Mouse (Mus musculus): ENCODE measurements around the gene Spire2. TPM values are rescaled to one million over a fixed set of nuclear protein-coding genes. Genes with fewer than 3 reads are reported as not detected.

Gene Spire2
- total RNA-seq (2017): 0.23 and 0.37 TPM in 2 replicates

DNA sequence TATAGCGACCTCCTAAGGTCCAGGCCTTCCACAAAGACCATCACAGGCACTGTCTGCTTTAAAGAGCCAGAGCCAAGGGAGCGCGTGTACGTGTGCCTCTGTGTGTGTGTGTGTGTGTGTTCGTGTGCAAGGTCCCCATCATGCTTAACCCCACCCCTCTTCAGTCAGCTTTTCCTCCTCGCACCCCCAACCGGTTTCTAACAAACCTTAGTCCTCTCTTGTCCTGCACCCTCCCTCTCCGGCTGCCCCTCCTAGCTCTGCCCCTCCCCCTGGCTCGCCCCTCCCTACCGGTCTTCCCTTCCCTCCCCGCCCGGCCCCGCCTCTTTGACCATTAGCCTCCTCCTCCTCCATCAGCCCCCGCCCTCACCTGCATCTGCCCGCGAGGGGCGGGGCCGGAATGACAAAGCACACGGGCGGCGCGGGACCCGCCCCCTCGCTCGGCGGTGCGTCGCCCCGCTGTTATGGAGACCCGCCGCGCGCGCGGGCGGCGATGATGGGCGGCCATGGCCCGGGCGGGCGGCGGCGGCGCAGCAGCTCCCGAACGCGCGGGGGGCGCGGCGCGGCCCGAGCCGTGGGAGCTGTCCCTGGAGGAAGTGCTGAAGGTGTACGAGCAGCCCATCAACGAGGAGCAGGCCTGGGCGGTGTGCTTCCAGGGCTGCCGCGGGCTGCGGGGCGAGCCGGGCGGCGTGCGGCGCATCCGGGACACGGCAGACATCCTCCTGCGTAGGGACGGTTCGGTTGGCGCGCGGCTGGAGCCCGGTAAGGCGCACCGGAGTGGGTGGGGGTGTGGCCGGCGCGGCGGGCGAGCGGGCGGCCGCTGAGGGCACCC is at the start of gene Spire2:
Gene Spire2, plus strand, starts transcription at position 452 of the 829 bp plus-strand sequence.
- ATAC-seq (ENCODE audit: extremely low read depth, insufficient number of reproducible peaks, low FRiP score, poor library complexity, severe bottlenecking): peak; percentile 60; the same call in 1 of the 2 replicates

DNA sequence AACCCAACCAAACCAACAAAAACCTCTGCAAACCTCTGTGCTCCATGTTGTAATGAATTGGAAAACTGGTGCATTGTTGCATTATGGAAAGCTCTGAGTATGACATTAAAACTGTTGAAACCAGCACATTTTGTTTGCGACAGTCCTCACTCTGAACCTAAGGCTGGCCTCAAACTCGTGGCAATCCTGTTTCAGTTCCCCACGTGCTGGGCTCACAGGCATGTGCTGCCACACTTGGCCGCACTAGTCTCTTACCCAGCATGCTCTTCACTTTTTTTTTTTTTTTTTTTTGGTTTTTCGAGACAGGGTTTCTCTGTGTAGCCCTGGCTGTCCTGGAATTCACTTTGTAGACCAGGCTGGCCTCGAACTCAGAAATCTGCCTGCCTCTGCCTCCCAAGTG is 49.5 kb upstream of the Spire2 start:
- ATAC-seq (ENCODE audit: extremely low read depth, insufficient number of reproducible peaks, low FRiP score, poor library complexity, severe bottlenecking): 0 out of 2 replicates have a peak, but pooled peaks have one; percentile 22

DNA sequence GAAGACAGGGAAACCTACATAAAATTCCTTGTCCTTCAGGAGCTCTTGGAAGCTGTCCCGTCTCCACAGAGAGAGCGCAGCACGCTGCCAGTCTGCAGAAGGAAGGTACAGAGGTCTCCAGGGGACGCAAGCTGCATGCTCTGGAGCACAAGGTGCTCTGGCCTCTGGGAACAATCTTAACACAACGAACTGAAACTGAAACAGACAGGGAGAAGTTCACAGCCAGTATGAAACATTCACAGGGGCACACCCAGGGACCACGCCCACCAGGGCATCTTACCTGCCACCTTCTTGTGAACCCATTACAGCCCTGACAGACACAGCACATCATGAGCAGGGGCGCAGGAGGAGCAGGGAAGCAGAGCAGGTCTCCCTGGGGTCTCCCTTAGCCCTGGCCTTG is 48.5 kb upstream of the Spire2 start:
- peak; percentile 22; the same call in 1 of the 2 replicates for ATAC-seq (ENCODE audit: extremely low read depth, insufficient number of reproducible peaks, low FRiP score, poor library complexity, severe bottlenecking)

DNA sequence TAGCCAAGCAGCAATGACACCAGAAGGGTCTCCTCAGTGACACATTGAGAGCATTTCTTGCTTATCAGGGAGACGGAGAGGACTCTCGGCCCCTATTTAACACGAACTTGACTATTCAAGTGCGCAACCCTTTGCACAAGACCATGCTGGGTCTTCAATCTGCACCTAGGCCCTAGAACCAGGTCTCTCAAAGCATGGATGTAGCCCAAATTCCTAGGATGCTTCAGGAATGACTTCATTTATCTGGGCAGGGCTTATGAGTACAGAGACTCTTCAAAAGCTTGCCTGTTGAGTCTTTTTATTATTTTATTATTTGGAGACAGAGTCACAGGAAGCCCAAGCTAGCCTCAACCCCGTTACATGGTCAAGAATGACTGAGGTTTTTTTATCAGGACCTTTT is 48.0 kb upstream of the Spire2 start:
- no peak for ATAC-seq (ENCODE audit: extremely low read depth, insufficient number of reproducible peaks, low FRiP score, poor library complexity, severe bottlenecking)

DNA sequence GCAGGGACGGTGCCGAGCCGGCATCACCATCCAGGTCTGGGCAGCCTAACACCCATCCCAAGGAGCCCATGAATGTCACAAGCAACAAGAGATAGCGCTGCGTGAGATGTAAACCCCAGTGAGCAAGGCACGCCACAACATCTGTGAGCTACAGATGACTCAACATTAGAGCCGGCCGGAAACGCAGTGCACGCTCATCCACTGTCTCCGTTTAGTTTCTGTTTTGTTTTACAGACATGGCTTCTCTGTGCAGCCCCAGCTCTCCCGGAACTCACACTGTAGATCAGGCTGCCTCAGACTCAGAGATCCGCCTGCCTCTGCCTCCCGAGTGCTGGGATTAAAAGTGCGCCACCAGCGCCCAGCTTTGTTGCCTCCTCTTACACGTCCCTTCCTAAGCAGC is 45.2 kb upstream of the Spire2 start:
- no peak for ATAC-seq (ENCODE audit: extremely low read depth, insufficient number of reproducible peaks, low FRiP score, poor library complexity, severe bottlenecking)

DNA sequence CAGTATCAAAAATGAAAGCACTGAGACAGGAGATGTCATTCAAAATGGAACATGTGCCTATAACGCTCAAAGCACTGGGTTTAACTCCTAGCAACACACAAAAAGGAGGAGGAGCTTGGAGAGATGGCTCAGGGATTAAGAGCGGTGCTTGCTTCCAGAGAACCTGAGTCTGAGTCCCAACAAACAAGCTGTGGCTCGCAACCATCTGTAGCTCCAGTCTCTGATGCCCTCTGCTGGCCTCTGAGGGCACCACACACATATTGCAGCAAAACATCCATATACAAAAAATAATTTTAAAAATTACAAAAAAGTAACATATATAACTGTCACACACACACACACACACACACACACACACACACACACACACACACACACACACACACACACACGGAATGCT is 42.3 kb upstream of the Spire2 start:
- peak; percentile 78 for ATAC-seq (ENCODE audit: extremely low read depth, insufficient number of reproducible peaks, low FRiP score, poor library complexity, severe bottlenecking)

DNA sequence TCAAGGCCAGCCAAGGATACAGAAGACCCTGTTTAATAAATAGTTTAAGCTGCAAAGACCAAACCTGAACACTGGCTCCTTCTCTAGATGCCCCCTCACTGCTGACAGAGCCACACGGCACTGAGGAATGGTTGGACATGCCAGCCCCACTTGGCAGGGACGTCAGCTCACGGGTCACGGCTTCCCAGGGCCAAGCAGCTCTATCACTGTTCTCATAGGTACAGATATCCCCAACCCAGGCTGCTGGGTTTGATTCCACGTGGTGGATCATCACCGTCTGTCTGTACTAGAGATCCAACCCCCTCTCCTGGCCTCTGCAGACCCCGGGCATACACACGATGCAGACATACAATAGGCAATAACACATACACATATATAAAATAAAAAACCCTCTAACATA is 41.8 kb upstream of the Spire2 start:
- no peak for ATAC-seq (ENCODE audit: extremely low read depth, insufficient number of reproducible peaks, low FRiP score, poor library complexity, severe bottlenecking)

DNA sequence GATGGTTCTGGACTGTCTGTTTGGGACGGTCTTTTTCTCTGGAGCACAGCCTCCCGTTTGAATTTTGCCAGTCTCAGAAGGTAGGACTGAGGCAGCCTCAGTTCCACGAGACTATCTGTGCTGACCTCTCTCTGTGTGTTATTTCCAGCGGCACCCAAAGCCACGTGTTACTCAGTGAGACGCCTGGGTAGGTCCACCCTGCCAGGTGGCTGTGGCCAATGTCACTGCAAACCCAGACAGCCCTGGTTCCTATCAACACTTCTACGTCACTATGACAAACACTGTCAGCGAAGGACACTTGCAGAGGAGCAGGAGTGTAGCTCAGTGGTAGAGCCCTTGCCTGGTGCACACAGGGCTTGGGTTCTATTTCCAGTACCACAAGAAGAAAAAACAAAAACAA is 40.8 kb upstream of the Spire2 start:
- no peak for ATAC-seq (ENCODE audit: extremely low read depth, insufficient number of reproducible peaks, low FRiP score, poor library complexity, severe bottlenecking)

DNA sequence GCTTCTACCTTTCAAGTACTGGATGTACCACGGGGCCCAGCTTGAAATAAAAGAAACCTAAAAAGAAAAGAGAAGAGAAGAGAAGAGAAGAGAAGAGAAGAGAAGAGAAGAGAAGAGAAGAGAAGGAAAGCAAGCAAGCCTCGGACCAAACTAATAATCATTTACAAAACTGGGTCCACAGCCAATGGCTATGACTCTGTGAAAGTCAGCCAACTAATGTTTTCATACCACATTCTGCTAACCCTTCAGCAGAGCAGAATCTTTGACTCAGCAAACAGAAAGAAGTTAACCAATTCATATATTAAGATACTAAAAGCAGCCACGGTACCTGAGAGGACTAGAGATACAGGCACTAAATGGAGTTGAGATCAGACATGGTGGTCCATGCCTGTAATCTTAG is 40.2 kb upstream of the Spire2 start:
- ATAC-seq (ENCODE audit: extremely low read depth, insufficient number of reproducible peaks, low FRiP score, poor library complexity, severe bottlenecking): no peak

DNA sequence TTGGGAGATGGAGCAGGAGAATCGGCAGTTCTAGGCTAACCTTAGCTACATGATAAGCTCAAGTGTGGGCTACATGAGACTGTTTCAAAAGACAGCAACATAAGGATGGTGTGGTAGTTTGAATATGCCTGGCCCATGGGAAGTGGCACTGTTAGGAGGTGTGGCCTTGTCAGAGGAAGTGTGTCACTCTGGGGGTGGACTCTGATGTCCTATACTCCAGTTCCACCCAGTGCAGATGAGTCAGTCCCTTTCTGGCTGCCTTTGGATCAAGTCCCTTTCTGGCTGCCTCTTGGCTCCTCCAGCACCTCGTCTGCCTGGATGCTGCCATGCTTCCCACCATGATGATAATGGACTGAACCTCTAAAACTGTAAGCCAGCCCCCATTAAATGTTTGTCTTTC is 39.7 kb upstream of the Spire2 start:
- ATAC-seq (ENCODE audit: extremely low read depth, insufficient number of reproducible peaks, low FRiP score, poor library complexity, severe bottlenecking): no peak

DNA sequence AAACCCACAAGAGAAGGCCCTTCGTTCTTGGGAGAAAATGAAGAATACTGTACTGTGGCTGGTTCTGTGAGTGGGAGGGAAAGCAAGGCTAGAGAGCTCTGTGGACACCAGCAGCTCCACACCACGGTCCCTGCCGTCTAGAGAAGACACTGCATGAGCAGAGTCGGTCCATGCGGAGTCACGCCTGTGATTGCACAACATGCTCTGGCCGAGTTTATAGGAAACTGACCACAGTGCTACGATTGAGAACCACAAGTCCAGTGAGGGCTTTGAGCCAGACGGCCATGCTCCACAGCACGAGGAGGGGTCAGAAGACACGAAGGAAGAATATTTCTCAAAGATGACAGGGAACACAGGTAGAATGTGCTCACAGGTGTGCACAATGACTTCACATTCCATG is 34.2 kb upstream of the Spire2 start:
- 0 out of 2 replicates have a peak, but pooled peaks have one; percentile 9 for ATAC-seq (ENCODE audit: extremely low read depth, insufficient number of reproducible peaks, low FRiP score, poor library complexity, severe bottlenecking)

DNA sequence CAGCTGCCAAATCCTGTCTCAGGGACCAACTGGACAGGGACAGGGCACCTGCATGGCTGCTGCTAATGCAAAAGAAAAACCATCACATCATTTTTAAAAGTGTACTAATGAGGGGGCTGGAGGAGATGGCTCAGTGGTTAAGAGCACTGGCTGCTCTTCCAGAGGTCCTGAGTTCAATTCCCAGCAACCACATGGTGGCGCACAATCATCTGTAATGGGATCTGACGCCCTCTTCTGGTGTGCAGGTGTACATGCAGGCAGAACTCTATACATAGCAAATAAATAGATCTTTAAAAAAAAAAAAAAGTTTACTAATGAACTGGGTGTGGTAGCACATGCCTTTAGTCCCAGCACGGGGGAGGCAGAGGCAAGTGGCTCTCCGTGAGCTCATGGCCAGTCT is 23.8 kb upstream of the Spire2 start:
- no peak for ATAC-seq (ENCODE audit: extremely low read depth, insufficient number of reproducible peaks, low FRiP score, poor library complexity, severe bottlenecking)

DNA sequence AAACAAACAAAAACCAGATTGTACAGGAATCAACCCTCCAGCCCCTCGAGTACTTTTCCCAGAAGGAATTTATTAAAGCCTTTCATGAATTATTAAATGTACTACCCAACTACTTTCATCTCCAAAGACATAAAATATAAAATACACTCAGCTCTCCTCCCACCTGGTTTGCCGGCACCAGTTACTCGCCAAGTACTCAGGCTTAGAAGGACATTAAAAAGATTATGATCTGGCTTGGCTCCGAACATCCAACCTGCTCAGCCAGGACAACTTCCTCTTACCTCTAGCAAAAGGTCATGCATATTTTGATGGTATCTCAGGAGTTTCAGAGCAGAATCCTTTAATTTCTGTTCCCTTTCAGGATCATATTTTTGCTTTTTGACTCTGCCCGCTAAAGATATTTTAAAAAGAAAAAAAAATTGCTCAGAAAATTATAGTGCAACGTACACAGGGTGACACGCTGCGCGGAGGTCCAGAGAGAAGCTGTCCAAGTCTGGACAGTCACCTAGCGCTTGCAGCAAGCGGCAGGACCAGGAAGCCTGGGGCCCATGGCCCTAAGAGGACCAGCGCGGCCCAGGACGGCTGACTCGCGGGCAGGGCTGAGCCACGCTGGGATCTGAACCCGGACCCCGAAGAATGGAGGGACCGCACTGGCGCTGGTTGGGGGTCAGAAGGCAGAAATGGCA is 14.6 kb upstream of the Spire2 start:
- no peak for ATAC-seq (ENCODE audit: extremely low read depth, insufficient number of reproducible peaks, low FRiP score, poor library complexity, severe bottlenecking)

DNA sequence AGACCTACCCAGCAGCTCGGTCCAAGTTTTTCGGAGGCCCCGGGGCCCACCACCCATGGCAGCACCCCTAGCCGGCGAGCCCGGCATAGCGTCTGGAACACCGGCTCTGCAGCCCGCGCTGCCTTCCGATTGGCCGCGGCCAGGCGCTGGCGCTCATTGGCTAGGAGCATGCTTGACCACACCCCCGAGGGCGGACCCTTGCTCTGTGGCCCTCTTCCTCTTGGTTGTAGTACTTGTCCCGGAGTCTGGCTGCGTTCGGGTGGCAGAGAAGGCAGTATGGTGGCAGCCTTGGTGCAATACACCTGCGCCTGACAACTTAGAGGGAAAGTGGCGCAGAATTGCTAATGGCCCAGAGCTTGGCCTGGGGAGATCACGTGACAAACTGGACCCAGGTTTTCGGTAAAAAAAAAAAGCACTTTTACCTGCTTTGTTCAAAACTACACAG is 14.0 kb upstream of the Spire2 start, which contains the start of gene Fanca:
Gene Fanca, minus strand, starts transcription at position 110 of the 445 bp plus-strand sequence.
- peak; percentile 95 for ATAC-seq (ENCODE audit: extremely low read depth, insufficient number of reproducible peaks, low FRiP score, poor library complexity, severe bottlenecking)

DNA sequence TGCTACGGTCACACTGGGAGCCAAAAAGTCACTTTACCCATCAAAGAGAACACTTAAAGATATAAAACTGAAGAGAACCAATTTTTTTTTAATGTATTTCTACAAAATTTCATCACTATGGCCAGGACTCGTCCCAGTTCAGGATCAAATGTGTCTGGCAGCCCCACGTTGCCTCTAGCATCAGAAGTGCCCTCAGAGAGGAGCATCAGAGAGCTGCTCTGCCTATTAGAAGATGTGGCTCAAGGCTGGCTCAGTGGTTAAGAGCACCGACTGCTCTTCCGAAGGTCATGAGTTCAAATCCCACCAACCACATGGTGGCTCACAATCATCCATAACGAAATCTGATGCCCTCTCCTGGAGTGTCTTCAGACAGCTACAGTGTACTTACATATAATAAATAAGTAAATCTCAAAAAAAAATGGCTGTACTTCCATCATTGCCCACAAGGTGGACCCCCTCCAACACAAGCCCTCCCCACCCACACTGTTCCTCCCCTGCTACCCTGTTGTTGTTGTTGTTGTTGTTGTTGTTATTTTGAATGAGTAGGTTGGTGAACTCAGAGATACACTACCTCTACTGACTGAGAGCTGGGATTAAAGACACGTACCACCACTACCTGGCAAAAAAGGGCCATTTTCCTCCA is 12.9 kb upstream of the Spire2 start:
- ATAC-seq (ENCODE audit: extremely low read depth, insufficient number of reproducible peaks, low FRiP score, poor library complexity, severe bottlenecking): no peak

DNA sequence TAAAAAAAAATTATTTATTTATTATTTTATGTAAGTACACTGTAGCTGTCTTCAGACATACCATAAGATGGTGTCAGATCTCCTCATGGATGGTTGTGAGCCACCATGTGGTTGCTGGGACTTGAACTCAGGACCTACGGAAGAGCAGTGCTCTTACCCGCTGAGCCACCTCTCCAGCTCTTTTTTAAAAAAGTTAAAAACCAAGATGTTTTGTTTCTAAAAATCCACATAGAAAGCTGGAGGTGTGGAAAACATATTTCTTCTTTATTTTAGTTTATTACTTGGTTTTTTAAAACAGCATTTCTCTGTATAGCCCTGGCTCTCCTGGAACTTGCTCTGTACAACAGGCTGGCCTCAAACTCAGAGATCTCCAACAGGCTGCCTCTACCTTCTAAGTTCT is 4.0 kb upstream of the Spire2 start:
- ATAC-seq (ENCODE audit: extremely low read depth, insufficient number of reproducible peaks, low FRiP score, poor library complexity, severe bottlenecking): no peak

DNA sequence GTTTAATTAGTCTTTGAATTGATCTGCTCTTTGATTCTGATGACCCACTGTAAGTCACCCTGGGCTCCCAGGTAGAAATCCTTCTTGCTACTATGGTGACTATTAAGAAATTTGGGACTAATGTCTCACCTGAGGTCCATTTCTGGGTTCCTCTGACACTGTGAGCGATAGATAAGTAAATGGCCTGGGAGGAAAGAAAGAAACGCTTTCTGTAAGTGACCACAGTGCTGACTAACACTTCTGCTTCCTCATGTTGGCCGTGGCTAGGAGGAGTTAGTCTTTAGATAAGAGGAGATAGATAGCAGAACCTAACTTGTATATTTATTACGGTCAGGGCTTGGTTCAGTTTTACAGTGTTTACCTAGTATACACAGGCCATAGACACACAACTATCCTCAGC is 3.2 kb upstream of the Spire2 start:
- no peak for ATAC-seq (ENCODE audit: extremely low read depth, insufficient number of reproducible peaks, low FRiP score, poor library complexity, severe bottlenecking)

DNA sequence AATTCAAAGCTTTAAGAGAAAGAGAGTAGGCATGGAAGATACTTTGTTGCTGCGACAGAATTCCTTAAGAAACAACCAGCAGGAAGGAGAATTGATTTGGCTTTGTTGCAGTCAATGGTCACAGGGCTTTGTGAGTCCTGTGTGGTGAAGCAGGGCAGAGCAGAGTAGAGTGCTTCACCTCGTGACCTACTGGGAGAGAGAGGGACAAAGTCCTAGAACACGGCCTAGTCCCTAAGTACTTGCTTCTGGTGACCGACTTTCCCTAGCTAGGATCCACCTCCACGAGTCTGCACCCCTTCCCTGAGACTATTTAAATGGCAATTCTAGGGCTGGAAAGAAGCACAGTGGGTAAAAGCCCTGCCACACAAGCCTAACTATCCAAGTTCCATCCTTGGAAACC is 2.6 kb upstream of the Spire2 start:
- ATAC-seq (ENCODE audit: extremely low read depth, insufficient number of reproducible peaks, low FRiP score, poor library complexity, severe bottlenecking): no peak

DNA sequence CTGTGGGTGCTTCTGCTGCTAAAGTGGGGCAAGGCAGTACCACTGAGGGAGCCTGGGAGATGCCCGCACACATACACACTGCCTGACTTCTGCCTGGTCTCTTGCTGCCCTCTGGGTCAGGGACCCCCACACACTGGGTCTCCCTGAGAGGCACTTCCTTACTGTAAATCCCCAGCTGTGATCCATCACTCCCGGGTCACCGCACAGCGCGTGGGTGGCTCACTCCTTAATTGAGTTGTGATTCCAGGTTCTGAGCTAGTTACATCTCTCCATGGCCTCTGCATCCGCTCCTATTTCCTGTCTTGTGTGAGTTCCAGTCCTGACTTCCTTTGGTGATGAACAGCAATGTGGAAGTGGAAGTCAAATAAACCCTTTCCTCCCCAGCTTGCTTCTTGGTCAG is 1.8 kb upstream of the Spire2 start:
- ATAC-seq (ENCODE audit: extremely low read depth, insufficient number of reproducible peaks, low FRiP score, poor library complexity, severe bottlenecking): no peak

DNA sequence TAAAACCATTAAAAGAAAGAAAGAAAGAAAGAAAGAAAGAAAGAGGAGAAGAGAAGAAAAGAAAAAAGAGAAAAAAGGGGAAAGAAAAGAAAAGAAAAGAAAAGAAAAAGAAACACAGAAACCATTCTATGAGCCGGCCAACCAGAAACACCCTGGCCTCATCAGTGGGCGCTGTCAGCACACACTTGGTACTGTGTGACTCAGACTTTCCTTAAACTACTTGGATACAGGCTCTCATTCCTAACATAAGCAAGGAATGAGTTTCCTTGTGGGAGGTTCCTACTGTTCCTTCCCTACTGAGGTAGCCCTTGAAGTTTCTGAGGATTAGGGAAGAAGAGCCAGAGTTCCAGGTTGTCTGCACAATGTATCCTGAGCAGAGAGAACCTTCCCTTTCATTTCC is 1.2 kb upstream of the Spire2 start:
- ATAC-seq (ENCODE audit: extremely low read depth, insufficient number of reproducible peaks, low FRiP score, poor library complexity, severe bottlenecking): no peak

Data from neutrophil, adult 5-6 weeks (primary cell).